Mouse (Mus musculus) large intestine, adult 2 months (tissue): ENCODE measurements around the gene Slc25a5. TPM values are rescaled to one million over a fixed set of nuclear protein-coding genes. Genes with fewer than 3 reads are reported as not detected.
A peak's percentile ranks its signal among the peaks of the same experiment; 100 is the strongest.

Experiments
- DNase-seq: peaks from one replicate; pipeline ENCODE4 v3.0.0-alpha.2; 2012; ENCODE audit warnings: low read depth, low spot score
- WGBS: fragments of 180-500 bp; shearing (Covaris S2); methylation state at CpG from one replicate; pipeline ENCODE4 v1.1.7; 2018; 5-methylcytosine and 5-hydroxymethylcytosine counted together
- polyA plus RNA-seq: library from polyadenylated mRNA; depleted of rRNA; stranded (reverse); fragments of >200 nt; gene quantifications from 2 replicates; pipeline ENCODE4 v1.2.3, GENCODE M21; 2012; rRNA removed

Slc25a5 gene
- polyA plus RNA-seq, result 1,802 and 2,724 TPM in 2 replicates

DNA sequence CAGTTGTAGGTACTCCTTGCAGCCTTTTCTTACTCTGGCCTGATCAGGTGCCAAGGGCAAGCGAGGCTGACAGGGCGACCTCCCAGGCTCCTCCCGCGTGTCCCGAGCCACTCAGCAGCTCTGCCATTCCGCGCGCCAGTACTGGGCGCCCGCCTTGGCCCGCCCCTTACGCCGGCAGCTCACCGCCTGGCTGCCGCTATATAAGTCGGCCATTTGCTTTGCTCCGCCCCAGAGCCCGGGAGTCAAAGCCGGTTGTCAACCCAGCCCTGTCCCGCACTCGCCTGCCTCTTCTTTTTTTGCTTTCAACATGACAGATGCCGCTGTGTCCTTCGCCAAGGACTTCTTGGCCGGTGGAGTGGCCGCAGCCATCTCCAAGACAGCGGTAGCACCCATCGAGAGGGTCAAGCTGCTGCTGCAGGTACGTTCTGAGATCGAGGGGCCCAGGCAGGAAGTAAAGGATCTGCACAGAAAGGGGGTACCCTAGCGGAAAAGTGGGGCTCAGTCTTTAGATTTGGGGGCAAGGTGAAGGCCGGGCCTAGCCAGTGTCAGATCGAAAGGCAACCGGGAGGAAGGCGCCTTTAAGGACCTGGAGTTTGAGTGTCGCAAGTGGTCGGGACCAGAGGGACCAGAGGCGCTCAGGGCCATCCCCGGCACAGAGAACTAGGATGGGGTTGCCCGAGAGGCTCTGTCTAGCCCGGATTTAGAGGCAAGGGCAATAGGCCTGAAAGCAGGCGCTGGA, at the start of gene Slc25a5:
Gene Slc25a5, plus strand, starts transcription at position 228 of the 739 bp plus-strand sequence.
- no peak for DNase-seq
- WGBS, result 25% methylated on average over 41 of the region's 41 CpGs

DNA sequence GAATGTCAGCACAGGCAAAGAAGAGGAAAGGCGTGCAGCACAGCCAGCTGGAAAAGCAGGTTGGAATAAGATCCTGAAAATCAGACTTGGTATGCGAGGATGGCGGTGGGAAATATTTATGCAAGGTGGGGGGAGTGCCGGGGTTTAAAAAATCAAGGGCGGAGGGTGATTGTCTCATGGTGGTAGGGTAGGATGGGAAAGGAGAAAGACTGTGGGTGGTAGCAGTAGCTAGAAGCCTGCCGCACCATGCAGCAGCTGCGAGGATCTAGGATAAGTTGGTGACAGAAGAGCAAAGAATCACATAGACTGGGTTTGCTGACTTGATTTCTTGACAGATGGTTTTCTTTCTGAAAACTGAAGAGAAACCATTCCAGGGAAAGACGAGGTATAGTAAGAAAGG, 48.7 kb upstream of the Slc25a5 start:
- 84% methylated on average over 8 of the region's 8 CpGs for WGBS
- no peak for DNase-seq

DNA sequence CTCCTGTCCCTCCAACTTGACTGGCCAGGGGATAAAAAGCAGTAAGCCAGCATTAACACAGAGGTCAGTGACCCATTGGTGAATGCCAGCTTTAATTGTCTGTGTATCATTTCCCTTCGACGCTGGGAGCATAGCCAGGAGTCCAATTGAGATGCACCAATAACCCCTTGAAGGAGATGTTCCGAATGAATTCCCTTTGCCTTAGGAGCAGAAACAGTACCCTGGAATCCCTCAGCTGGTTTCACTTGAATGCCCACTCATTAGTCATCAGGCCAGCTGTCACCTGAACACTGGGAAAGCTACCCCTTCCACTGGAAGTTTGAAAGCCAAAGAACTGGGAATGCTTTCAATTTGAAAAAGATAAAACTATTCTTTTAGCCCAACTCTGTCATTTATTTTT, 46.9 kb upstream of the Slc25a5 start:
- DNase-seq, result no peak
- WGBS, result 58% methylated on average over 3 of the region's 3 CpGs

DNA sequence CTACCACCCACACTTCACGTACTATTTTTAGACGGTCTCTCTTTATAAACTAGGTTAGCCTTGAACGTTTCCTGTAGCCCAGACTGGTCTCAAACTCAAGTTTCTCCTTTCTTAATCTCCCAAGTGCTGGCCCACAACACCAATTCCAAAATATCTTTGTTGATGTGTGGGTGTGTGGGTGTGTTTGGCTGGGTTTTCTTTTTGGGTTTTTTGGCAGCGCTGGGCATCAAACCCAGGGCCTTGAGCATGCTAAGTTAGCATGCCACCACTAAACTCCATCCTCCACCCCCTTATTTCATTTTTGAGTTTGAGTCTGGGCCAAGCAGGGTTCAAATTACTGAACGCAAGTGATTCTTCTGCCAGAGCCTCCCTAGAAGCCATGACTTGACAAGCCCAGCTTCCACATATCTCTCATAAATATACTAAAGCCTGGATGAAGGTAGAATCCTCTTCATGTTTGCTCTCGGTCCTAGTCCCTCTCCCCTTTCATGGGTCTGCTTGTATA, 46.1 kb upstream of the Slc25a5 start:
- WGBS, result 69% methylated on average over 6 of the region's 6 CpGs
- DNase-seq, result no peak

DNA sequence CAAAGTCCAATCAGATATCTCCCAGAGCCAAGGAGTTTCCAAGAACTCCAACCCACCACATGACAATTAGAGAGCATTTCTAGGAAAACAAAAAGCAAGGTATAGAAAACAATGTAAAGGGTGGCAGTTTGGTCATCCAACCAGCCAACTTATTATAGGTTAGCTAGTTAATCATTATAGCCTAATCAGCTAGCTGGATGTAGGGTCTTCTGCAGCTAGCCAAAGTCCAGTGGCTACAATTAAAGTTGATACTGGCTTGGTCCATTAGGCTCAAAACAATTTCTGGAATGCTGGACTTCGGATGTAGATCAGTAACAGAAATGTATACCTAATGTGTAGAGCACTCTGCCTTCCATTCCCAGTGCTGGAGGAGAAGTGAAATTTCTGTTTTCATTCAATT, 44.9 kb upstream of the Slc25a5 start:
- no peak for DNase-seq
- WGBS, result 55% methylated on average over 1 of the region's 1 CpGs

DNA sequence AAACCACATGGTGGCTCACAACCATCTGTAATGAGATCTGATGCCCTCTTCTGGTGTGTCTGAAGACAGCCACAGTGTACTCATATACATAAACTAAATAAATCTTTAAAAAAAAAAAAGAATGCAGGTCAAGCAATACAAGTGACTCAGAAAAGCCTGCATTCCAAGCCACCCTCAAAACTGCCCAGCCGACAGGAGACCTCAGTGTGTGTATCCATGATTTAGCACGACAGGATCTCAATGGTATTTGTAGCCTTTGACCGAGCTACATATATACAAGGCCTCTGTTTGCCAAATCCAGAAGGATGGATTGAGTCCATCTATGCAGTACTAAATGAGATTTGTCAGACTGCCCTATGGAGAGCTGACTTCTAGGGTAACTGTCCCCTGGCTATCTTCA, 42.9 kb upstream of the Slc25a5 start:
- WGBS, result 82% methylated on average over 3 of the region's 3 CpGs
- no peak for DNase-seq

DNA sequence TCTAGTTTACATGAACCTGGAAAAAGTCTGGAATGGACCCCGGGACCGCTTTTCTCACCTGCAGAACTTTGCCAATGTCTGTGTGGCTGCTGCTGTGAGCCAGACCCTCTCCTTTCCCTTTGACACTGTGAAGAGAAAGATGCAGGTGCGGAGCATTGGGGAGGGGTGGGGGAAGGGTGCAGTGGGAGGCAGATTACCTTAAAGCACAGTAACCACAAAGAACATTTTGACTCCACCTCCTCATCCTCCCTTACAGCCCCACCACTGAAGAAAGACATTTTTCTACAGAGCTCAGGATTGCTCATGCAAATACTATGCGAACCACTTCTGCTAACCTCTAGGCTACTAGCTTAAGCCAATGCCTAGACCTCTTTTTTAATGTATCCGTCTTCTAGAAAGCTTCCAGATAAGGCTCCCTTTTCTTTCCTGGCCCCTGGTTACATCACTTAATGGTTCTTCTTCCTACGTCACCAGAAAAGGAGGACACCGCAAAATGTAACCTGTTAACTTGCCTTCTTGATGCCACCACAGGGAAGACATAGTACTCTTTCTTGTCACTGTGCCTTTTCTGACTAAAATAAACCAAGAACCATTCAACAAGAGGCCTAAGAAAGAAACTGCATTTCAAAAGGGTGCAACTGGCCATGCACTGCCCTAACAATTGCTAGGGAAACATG, 37.5 kb upstream of the Slc25a5 start:
- 76% methylated on average over 7 of the region's 7 CpGs for WGBS

DNA sequence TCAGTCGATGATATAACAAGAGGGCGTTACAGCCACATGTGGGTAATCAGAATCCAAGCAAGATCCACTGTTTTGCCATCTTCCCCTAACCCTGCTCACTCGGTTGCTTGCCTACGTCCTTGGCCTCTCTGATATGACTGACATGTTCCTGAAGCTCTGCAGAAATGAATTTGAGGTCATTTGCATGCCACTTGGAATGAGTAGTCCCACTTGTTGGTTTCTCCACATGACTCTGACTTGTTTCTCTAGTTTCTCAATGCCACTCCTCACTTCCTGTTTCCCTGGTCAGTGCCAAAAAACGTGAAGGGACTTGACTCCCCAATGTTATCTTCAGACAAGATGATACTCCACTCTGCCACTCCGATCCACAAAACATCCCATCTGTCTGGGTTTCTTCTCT, 36.9 kb upstream of the Slc25a5 start:
- no peak for DNase-seq
- WGBS, result 66% methylated on average over 6 of the region's 6 CpGs

More for the DNA sequence above, 37.5 kb upstream of the Slc25a5 start:
- no peak for DNase-seq

DNA sequence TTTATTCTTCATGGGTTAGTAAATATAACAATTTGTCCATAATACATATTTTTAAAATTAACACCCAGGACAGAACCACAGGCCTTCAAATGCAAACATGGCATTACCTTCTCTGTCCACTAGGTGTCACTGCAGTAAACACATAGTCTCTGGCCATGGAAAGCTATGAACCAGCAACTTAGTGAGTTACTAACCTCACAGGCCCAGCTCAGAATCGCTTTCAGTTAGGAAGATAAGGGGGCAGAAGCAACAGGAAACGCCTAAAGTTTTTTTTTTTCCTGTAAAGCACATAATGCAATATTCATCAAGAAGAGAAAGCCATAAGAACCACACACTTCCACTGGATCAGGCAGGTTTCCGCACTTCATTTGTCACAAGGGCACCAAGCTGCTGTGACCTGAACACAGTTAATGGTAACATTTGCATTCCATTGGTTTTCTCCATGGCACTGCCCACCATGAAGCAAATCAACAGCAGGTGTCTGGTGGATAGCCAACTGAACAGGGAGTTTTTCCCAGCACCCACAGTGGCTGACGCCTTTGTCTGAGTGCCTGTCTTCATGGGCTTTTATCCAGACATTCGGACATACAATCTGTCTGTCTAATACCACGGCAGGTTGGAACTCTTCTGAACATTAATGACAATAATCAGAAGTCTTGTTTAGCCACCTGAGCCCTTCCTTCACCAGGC, 34.4 kb upstream of the Slc25a5 start:
- WGBS, result 61% methylated on average over 6 of the region's 6 CpGs
- DNase-seq, result peak; percentile 36

DNA sequence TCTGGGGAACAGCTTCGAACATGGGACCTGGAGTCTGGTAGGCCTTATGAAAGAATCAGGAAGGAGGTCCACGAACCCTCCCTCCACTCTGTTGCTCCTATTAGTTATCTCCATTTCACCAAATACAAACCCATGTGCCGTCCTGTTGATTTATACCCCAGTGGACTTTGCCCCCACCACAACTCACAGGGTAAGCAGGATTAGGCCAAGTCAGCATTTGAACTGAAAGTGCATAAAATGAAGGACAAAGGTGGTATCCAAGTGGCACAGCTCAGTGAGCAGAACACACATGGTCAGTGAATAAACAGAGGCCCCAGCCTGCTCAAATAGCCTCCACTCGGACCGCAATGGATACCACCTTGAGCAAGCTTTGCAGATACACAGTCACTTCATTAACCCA, 33.2 kb upstream of the Slc25a5 start:
- no peak for DNase-seq
- 42% methylated on average over 5 of the region's 5 CpGs for WGBS

DNA sequence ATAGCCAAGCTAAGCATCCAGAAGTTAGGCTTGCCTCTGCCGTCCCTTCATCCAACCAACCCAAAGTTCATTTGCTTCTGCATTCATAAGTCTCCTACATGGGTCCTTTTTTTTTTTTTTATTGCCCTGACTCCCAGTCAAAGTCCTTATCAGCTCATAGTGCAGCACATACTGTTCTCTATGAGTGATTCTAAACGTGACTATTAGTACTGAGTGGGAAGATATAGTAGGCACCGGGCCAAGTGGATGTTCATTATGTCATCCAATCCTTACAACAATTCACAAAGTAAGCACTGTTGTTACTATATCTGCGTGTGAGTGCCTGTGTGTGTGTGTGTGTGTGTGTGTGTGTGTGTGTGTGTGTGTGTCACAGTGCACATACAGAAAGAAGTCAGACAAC, 32.6 kb upstream of the Slc25a5 start:
- DNase-seq, result peak; percentile 18
- 33% methylated on average over 4 of the region's 4 CpGs for WGBS

DNA sequence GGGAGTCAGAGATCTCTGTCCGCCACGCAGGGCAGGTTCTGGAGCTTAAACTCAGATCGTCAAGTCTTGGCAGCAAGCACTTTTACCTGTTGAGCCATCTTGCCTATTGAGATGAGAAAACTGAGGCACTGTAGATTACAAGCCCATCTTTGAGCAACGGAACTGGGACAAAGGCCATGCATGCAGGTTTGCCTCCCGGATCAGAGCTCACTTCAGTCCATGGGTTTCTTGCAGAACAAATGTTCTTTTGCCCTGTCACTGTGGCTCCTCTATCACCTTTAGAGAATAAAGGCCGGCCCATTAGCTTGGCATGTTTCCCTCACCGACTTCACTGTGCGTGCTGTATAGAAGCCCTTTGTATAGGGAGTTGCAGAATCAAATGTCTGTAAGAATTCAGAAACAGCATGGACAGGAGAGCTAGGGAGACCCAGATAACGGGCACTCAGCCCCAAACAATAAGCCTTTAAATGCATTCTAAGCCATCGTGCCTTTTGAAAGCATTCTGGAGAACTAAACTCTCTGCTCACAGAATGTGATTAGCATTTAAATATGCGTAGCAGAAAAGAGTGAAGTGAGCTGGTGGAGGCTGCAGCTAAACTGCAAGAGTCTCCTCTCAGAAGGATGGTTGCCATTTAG, 32.0 kb upstream of the Slc25a5 start:
- 49% methylated on average over 11 of the region's 11 CpGs for WGBS
- DNase-seq, result no peak

DNA sequence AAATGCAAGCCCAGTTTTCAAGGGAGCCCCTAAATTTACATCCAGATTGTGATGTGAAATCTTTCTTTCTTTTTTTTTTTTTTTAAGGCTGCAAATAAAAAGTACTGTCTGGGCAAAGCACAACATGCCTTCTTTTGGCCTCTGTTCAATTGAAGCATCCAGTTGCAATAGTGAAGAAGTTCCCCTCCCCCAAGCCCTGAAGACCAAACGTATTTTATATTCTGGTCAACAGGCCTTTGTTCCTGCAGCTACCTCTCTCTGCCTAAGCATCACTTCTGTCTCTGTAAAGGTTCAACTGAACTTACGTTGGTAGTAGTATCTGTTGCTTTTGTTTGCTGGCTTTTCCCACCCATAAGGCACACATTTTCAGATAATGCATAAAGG, 31.5 kb upstream of the Slc25a5 start:
- 69% methylated on average over 2 of the region's 2 CpGs for WGBS
- no peak for DNase-seq

DNA sequence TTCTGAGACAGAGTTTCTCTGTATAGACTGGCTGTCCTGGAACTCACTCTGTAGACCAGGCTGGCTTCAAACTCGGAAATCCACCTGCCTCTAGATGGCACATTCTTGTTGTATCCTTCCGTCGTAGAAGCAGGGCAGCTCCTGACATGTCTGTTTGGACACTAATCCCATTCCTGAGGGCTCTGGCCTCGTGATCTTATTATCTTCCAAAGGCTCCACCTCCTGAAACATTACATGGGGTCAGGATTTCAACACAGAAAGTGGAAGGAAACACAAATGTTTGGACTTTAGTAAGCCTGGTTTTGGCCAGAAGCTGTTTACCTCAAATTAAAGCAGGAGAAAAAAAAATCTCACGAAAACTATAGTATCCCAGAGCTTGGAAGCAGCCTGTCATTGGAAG, 28.1 kb upstream of the Slc25a5 start:
- no peak for DNase-seq
- 74% methylated on average over 5 of the region's 5 CpGs for WGBS

DNA sequence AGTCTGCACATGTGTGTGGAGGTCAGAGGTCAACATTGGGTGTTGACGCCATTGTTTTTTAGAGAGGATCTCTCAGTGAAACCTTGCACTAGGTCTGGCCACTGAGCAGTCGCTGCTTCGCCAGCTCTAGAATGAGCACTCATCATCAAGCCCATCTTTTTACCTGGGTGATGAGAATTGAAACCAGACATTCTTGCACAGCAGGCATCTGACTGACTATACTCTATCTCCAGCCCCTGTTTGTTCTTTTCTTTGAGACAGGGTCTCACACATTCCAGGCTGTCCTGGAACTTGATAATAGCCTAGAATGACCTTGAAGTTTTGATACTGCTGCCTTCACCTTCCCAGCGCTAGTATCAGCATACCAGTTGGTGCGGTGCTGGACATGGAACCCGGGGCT, 22.9 kb upstream of the Slc25a5 start:
- 85% methylated on average over 6 of the region's 6 CpGs for WGBS
- no peak for DNase-seq

DNA sequence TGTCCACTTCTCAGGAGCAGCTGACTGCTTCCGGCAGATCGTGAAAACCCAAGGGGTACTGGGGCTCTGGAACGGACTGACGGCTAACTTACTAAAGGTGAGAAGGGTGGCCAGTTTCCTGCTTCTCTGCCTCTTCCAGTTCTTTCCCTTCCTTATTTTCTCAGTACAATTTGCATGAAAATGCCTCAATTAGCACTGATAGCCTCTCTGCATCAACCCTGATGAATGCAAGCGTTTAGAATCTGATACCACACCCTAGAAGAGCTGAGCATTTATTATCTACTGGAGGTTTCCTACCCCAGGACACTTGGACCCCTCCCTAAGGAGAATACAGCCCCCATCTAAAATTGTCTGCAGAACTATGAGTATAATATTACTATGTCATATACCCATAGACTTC, 19.9 kb upstream of the Slc25a5 start:
- DNase-seq, result no peak
- 92% methylated on average over 5 of the region's 5 CpGs for WGBS

DNA sequence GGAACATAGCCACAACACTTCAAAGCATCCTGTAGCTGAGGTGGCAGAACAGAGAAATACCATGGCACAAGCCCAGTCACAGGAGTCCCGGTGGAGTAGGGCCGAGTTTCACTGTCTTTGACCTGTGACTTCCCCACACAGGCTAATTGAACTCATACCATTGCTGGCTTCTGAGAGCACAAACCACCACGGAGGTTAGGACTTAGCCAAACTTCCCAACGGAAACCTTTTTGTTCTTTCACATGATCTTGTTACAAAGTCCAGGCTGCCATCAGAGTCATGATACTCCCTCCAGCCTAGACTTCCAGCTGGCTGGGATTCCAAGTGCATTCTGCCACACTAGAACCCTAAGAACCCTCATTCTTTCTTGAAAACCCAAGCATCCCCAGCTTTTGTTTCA, 17.8 kb upstream of the Slc25a5 start:
- no peak for DNase-seq
- WGBS, result 71% methylated on average over 4 of the region's 4 CpGs

DNA sequence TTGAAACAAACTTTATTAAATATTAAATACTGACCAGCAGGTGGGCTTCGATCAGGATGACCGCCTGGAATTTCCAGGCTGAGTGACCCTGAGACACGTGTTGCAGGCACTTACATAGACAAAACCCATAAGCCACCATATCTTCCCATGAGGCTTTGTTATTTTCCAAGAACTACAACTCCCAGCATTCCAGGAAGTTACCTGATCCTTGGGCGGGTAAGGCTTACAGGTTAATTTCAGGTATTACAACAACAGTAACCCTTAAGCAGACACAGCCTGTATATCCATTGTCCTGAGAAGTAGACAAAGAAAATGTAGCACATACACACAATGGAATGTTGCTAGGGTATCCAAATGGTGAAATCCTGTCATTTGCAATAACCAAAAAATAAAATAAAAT, 6.1 kb upstream of the Slc25a5 start:
- DNase-seq, result no peak
- WGBS, result 47% methylated on average over 4 of the region's 4 CpGs

DNA sequence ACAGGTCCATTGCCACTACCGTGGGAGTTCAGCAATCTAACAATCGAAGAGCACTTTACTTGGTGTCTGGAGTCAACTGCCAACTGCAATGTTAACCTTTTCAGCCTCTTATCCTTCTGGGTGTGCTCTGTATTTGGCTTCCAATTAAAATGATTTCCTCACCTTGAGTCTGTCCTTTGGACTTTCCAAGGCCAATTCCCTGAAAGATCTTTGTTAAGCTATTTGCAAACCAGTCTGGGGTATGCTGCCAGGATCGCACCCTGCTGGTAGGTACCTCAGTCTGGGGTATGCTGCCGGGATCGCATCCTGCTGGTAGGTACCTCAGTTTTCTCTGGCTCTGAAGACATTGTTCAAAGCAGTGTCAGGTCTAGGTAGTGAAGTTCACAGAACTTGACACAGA, 880 bp upstream of the Slc25a5 start:
- no peak for DNase-seq
- 44% methylated on average over 5 of the region's 5 CpGs for WGBS

DNA sequence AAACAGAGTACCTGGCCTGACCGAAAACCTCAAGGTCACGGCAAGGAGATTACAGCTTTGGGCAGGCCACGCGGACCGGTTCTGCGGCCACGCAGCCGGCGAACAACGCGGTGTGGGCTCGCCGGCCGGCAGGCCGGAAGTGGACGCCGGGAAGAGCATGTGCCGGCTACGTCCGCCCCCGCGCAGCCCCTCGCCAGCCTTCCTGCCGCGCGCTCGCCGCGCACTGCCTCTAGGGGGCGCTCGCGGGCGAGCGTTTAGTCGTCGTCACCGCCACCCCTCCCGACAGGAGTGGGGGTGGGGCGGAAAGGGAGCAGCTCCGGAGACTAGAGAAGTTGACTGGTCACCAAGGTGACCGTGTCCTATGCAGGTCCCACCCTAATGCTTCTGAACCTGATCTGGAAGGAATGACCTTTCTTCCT, 721 bp downstream of the Slc25a5 start:
- no peak for DNase-seq
- 17% methylated on average over 41 of the region's 41 CpGs for WGBS
